Mouse (Mus musculus): ENCODE data around the gene 9930021J03Rik. TPM values are rescaled to one million over a fixed set of nuclear protein-coding genes. Genes with fewer than 3 reads are reported as not detected.

9930021J03Rik gene
- polyA plus RNA-seq, 1 experiment = 3.1 TPM

DNA sequence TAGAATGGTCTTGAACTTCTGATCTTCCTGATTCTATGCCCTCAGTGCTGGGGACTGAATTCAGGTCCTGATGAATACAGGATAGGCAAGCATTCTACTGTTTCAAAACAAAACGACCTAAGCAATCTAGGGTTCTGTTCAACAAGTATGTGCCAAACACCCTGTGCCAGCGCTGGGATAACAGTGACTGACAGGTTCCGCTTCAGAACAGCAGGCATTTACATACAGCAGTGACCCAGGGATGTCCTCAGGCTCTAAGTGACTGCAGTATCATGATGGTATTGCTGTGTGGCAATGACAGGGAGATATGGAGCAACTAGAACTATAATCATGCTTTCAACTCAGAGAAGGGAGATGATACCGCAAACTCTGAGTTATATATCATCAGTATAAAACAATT, 92.3 kb downstream of the 9930021J03Rik start:
- Histone ChIP-seq H3K27ac (ENCODE audit: insufficient read depth, low read length) (no peak overlapping the region), H3K27me3 (ENCODE audit: control insufficient read depth, insufficient read depth, low read length) (no peaks in the 10 kb centered on the region), H3K36me3 (ENCODE audit: control insufficient read depth, insufficient read depth, low read length) (peaks cover 9% of the 10 kb centered on the region), H3K4me3 (ENCODE audit: extremely low read depth, insufficient read depth, insufficient read length) (no peak overlapping the region), H3K4me1 (ENCODE audit: control insufficient read depth, insufficient read depth, insufficient read length) (no peaks in the 10 kb centered on the region)
- no peak for TF ChIP-seq POLR2A (IDR thresholded peaks at IDR 0.05; ENCODE audit: low read depth, low read length)
- TF ChIP-seq CTCF (IDR thresholded peaks at IDR 0.05; ENCODE audit: extremely low read depth, insufficient read depth, insufficient read length, insufficient replicate concordance) = no peak
- 87% methylated on average over 4 of the region's 4 CpGs for WGBS
- no peak for DNase-seq (ENCODE audit: low read depth in 1 of 2, low spot score in 2 of 2)

DNA sequence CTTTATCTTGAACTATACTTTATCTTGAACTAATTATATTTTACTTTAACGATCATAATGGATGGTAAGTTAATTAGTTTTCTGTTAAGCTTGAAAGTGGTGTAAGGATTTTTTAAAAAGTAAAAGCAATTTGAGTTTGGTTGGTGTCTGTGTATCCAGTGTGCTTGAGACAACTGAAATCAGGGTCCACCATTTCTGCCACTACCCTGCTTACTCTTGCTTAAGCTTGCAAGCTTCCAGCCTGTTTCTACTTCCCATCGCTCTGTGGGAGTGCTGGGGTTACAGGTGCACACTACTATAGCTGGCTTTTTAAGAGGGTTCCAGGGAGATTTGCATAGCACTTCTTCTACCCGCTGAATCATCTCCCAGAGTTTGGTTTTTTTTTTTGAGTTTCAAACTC, 96.3 kb downstream of the 9930021J03Rik start:
- TF ChIP-seq CTCF (IDR thresholded peaks at IDR 0.05; ENCODE audit: extremely low read depth, insufficient read depth, insufficient read length, insufficient replicate concordance) (no peak), POLR2A (IDR thresholded peaks at IDR 0.05; ENCODE audit: low read depth, low read length) (no peak)

DNA sequence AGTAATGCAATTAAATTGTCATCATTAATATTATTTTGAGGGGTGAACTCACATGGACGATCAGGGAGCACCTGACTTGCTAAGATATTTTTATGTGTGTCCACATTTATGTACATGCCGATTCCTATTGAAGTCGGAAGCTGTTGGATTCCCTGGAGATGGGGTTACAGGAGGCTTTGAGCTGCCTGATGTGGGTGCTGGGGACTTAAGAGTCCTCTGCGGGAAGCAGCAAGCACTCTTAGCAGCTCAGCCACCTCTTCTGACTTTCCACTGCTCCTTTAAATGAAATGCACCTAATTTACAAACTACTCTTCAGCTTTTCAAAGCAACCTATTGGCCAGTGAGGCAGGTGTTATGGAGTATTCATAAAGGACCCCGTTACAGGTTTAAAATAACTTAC, 97.3 kb downstream of the 9930021J03Rik start:
- Histone ChIP-seq H3K27ac (ENCODE audit: insufficient read depth, low read length) (no peak overlapping the region), H3K4me3 (ENCODE audit: extremely low read depth, insufficient read depth, insufficient read length) (no peak overlapping the region), H3K27me3 (ENCODE audit: control insufficient read depth, insufficient read depth, low read length) (no peaks in the 10 kb centered on the region), H3K36me3 (ENCODE audit: control insufficient read depth, insufficient read depth, low read length) (no peaks in the 10 kb centered on the region), H3K4me1 (ENCODE audit: control insufficient read depth, insufficient read depth, insufficient read length) (no peaks in the 10 kb centered on the region)
- 65% methylated on average over 5 of the region's 5 CpGs for WGBS
- DNase-seq (ENCODE audit: low read depth in 1 of 2, low spot score in 2 of 2) = no peak
- TF ChIP-seq CTCF (IDR thresholded peaks at IDR 0.05; ENCODE audit: extremely low read depth, insufficient read depth, insufficient read length, insufficient replicate concordance) (no peak), POLR2A (IDR thresholded peaks at IDR 0.05; ENCODE audit: low read depth, low read length) (no peak)

More for the DNA sequence above, 96.3 kb downstream of the 9930021J03Rik start:
- Histone ChIP-seq H3K4me1 (ENCODE audit: control insufficient read depth, insufficient read depth, insufficient read length) (no peaks in the 10 kb centered on the region), H3K27me3 (ENCODE audit: control insufficient read depth, insufficient read depth, low read length) (no peaks in the 10 kb centered on the region), H3K36me3 (ENCODE audit: control insufficient read depth, insufficient read depth, low read length) (no peaks in the 10 kb centered on the region), H3K4me3 (ENCODE audit: extremely low read depth, insufficient read depth, insufficient read length) (no peak overlapping the region), H3K27ac (ENCODE audit: insufficient read depth, low read length) (no peak overlapping the region)
- 84% methylated on average over 3 of the region's 3 CpGs for WGBS
- DNase-seq (ENCODE audit: low read depth in 1 of 2, low spot score in 2 of 2) = no peak

DNA sequence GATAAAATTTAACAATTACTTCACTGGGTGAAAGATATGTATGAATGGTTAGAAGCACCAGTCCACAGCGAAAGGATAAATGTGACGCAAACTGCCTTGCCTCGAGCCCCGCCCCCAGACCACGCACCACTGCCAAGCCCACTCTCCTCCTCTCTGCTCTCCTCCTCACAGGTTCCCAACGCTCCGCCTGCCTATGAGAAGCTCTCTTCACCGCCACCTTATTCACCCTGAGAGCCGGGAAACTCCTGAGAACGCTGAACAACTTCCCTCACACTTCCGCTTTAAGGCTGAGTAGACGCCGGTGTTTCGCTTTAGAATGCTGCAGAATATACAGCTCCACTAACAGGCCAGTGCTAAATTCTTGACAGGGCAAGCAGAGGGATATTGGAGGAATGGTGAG, 97.8 kb downstream of the 9930021J03Rik start:
- no peak for TF ChIP-seq CTCF (IDR thresholded peaks at IDR 0.05; ENCODE audit: extremely low read depth, insufficient read depth, insufficient read length, insufficient replicate concordance)
- no peak for TF ChIP-seq POLR2A (IDR thresholded peaks at IDR 0.05; ENCODE audit: low read depth, low read length)
- Histone ChIP-seq H3K36me3 (ENCODE audit: control insufficient read depth, insufficient read depth, low read length) (no peaks in the 10 kb centered on the region), H3K27me3 (ENCODE audit: control insufficient read depth, insufficient read depth, low read length) (no peaks in the 10 kb centered on the region), H3K27ac (ENCODE audit: insufficient read depth, low read length) (no peak overlapping the region), H3K4me1 (ENCODE audit: control insufficient read depth, insufficient read depth, insufficient read length) (no peaks in the 10 kb centered on the region), H3K4me3 (ENCODE audit: extremely low read depth, insufficient read depth, insufficient read length) (peak overlapping the region; percentile 56)
- peak in 1 of 2 experiments; percentile 20 for DNase-seq (ENCODE audit: low read depth in 1 of 2, low spot score in 2 of 2)
- 21% methylated on average over 14 of the region's 14 CpGs for WGBS

DNA sequence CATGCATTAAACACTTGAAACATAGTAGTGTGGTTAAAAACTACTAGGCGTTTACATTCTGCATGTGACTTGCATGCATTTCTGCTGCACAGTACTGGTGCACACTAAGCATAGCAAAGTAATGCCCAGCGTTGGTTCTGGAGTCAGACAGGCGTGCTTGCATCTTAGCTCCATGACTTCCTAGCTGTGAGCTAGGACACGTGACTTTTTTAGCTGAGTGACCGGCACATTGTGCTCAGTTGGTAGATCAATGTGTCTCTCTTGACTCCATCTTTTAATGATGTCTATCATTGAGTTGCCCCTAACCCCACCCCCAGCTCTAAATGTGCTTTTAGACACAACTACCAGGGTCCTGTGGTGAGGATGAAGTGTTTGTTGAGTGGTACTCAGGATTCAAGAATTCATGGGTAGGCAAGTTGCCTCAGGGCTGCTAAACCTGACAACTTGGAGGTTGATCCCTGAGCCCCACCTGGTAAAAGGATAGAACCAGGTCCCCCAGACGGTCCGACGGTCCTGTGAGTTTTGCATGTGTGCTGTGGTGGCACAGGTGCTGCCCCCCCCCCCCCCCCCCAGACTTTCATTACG, 98.4 kb downstream of the 9930021J03Rik start:
- WGBS = 66% methylated on average over 9 of the region's 9 CpGs
- TF ChIP-seq CTCF (IDR thresholded peaks at IDR 0.05; ENCODE audit: extremely low read depth, insufficient read depth, insufficient read length, insufficient replicate concordance) = no peak
- no peak for TF ChIP-seq POLR2A (IDR thresholded peaks at IDR 0.05; ENCODE audit: low read depth, low read length)
- Histone ChIP-seq H3K27ac (ENCODE audit: insufficient read depth, low read length) (no peak overlapping the region), H3K27me3 (ENCODE audit: control insufficient read depth, insufficient read depth, low read length) (no peaks in the 10 kb centered on the region), H3K4me1 (ENCODE audit: control insufficient read depth, insufficient read depth, insufficient read length) (no peaks in the 10 kb centered on the region), H3K36me3 (ENCODE audit: control insufficient read depth, insufficient read depth, low read length) (no peaks in the 10 kb centered on the region), H3K4me3 (ENCODE audit: extremely low read depth, insufficient read depth, insufficient read length) (no peak overlapping the region)
- no peak for DNase-seq (ENCODE audit: low read depth in 1 of 2, low spot score in 2 of 2)

GRCm38 (mm10) chr19:29704436-29704835, 101.4 kb downstream of the 9930021J03Rik start:
- Histone ChIP-seq H3K4me3 (ENCODE audit: extremely low read depth, insufficient read depth, insufficient read length) (no peak overlapping the region), H3K27ac (ENCODE audit: insufficient read depth, low read length) (no peak overlapping the region), H3K4me1 (ENCODE audit: control insufficient read depth, insufficient read depth, insufficient read length) (no peaks in the 10 kb centered on the region), H3K36me3 (ENCODE audit: control insufficient read depth, insufficient read depth, low read length) (no peaks in the 10 kb centered on the region), H3K27me3 (ENCODE audit: control insufficient read depth, insufficient read depth, low read length) (no peaks in the 10 kb centered on the region)
- 94% methylated on average over 13 of the region's 13 CpGs for WGBS
- DNase-seq (ENCODE audit: low read depth in 1 of 2, low spot score in 2 of 2) = no peak
- TF ChIP-seq CTCF (IDR thresholded peaks at IDR 0.05; ENCODE audit: extremely low read depth, insufficient read depth, insufficient read length, insufficient replicate concordance) (no peak), POLR2A (IDR thresholded peaks at IDR 0.05; ENCODE audit: low read depth, low read length) (no peak)

GRCm38 (mm10) chr19:29701707-29702106, 104.1 kb downstream of the 9930021J03Rik start:
- H3K27me3 ChIP-seq (ENCODE audit: control insufficient read depth, insufficient read depth, low read length) = no peaks in the 10 kb centered on the region
- H3K4me3 ChIP-seq (ENCODE audit: extremely low read depth, insufficient read depth, insufficient read length) = no peak overlapping the region
- no peaks in the 10 kb centered on the region for H3K36me3 ChIP-seq (ENCODE audit: control insufficient read depth, insufficient read depth, low read length)
- TF ChIP-seq CTCF (IDR thresholded peaks at IDR 0.05; ENCODE audit: extremely low read depth, insufficient read depth, insufficient read length, insufficient replicate concordance) = no peak
- TF ChIP-seq POLR2A (IDR thresholded peaks at IDR 0.05; ENCODE audit: low read depth, low read length) = no peak
- WGBS = 80% methylated on average over 4 of the region's 4 CpGs
- no peak for DNase-seq (ENCODE audit: low read depth in 1 of 2, low spot score in 2 of 2)
- no peaks in the 10 kb centered on the region for H3K4me1 ChIP-seq (ENCODE audit: control insufficient read depth, insufficient read depth, insufficient read length)
- no peak overlapping the region for H3K27ac ChIP-seq (ENCODE audit: insufficient read depth, low read length)

Data from spleen, adult 2 months (tissue).